Comparison of ENCODE assay signal across 22 mouse cellular contexts in the genomic region with DNA sequence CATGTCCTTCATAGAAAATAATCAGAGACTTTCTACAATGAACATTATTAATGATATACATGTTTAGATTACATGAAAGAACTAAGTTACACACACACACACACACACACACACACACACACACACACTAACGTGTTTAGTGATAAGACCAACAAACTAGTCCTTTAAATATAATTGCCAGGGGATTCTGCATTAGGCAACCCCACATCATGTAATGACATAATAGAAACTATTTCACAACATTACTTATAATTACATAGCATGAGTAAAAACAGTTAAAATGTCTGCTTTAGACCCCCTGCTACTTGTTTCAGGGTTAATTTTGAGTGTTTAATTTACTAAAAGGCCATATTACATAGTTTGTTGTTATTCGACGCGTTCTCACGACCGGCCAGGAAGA.
"Had no signal": no experiment of that assay in that cellular context is flagged by ENCODE, and none has a peak within 500 bp of the region (broad histone marks: within the 10 kb centered on the region; RNA-seq: fewer than 3 reads in every experiment).

No protein-coding gene starts in this region.

- DNase-seq: heart, postnatal 10 days; heart, postnatal 14 days; heart, postnatal 36 days; heart, postnatal 4 days; kidney, adult 11 months; kidney, adult 18-20 months; kidney, adult 2 months; kidney, adult 8-10 months; kidney, adult 9 months; kidney, postnatal 10 days; kidney, postnatal 14 days; kidney, postnatal 25 days; kidney, postnatal 36 days; kidney, postnatal 4 days; layer of hippocampus, adult 9-11 months; layer of hippocampus, postnatal 36 days had no signal

- ATAC-seq: hindbrain, embryonic 16.5 days; hindbrain, postnatal 0 days; inflammation-experienced regulatory T-cells, adult 6 months; intestine, embryonic 15.5 days; intestine, embryonic 16.5 days; intestine, postnatal 0 days had no signal
